Mouse (Mus musculus) MEL (cell line): ENCODE measurements around the gene Gfra4. TPM values are rescaled to one million over a fixed set of nuclear protein-coding genes. Genes with fewer than 3 reads are reported as not detected.

Source experiments
- DNase-seq: peaks from one replicate; pipeline ENCODE4 v3.0.0; 2011; ENCODE audit warnings: low read depth, low spot score
- H3K27ac ChIP-seq: 2 replicates; pipeline ENCODE4 v1.5.1; 2012; ENCODE audit warnings: low read depth, mild to moderate bottlenecking, control low read depth, low read length, moderate library complexity; ENCODE audit not compliant: control insufficient read depth
- H3K27me3 ChIP-seq, 2 experiments: fragments of 150-350 bp in 1 of 2; sonication (generic) in 1 of 2; 2 replicates each; pipeline ENCODE4 v1.6.1; 2012; ENCODE audit warnings: low read length in 2 of 2, mild to moderate bottlenecking in 2 of 2, improper control_type of control experiment in 1 of 2, moderate library complexity in 1 of 2; ENCODE audit not compliant: insufficient read depth in 2 of 2, control insufficient read depth in 1 of 2
- H3K36me3 ChIP-seq, 2 experiments: 2 replicates each; pipeline ENCODE4 v1.6.1; 2012 to 2014; ENCODE audit warnings: low read length in 2 of 2, improper control_type of control experiment in 1 of 2, inconsistent platforms in 1 of 2, mild to moderate bottlenecking in 1 of 2; ENCODE audit not compliant: insufficient read depth in 2 of 2, control insufficient read depth in 1 of 2
- H3K4me1 ChIP-seq, 2 experiments: fragments of 150-350 bp in 1 of 2; sonication (generic) in 1 of 2; 2 replicates each; pipeline ENCODE4 v1.6.1; 2012; ENCODE audit warnings: low read length in 2 of 2, improper control_type of control experiment in 1 of 2, mild to moderate bottlenecking in 1 of 2; ENCODE audit not compliant: insufficient read depth in 2 of 2, control insufficient read depth in 1 of 2
- H3K4me3 ChIP-seq, 2 experiments: fragments of 150-350 bp in 1 of 2; sonication (generic) in 1 of 2; 2 replicates each; pipeline ENCODE4 v1.5.1; 2012; ENCODE audit warnings: low read depth in 2 of 2, low read length in 2 of 2, mild to moderate bottlenecking in 2 of 2, moderate library complexity in 2 of 2, control low read depth in 1 of 2, improper control_type of control experiment in 1 of 2; ENCODE audit not compliant: control insufficient read depth in 1 of 2, insufficient read depth in 1 of 2
- H3K79me2 ChIP-seq: 2 replicates; pipeline ENCODE4 v1.6.1; 2012; ENCODE audit warnings: mild to moderate bottlenecking, low read length, moderate library complexity; ENCODE audit not compliant: control insufficient read depth, poor library complexity, insufficient read depth
- H3K9ac ChIP-seq: 2 replicates; pipeline ENCODE4 v1.6.1; 2012; ENCODE audit warnings: low read depth, mild to moderate bottlenecking, control low read depth, low read length, moderate library complexity; ENCODE audit not compliant: control insufficient read depth, poor library complexity, severe bottlenecking
- H3K9me3 ChIP-seq: fragments of 150-350 bp; sonication (generic); replicated peaks from 2 replicates; pipeline ENCODE4 v1.6.1; 2012; ENCODE audit warnings: mild to moderate bottlenecking, low read length, improper control_type of control experiment, moderate library complexity; ENCODE audit not compliant: insufficient read depth
- CHD1 ChIP-seq: IDR thresholded peaks from 2 replicates; pipeline ENCODE4 v1.6.1; 2012; ENCODE audit warnings: low read depth, mild to moderate bottlenecking, inconsistent platforms, low read length, improper control_type of control experiment
- CTCF ChIP-seq, 3 experiments: IDR thresholded peaks in 2 of 3; conservative IDR thresholded peaks in 1 of 3; 2 replicates each; pipeline ENCODE4 v1.5.1; 2011 to 2012; ENCODE audit warnings: low read length in 3 of 3, low read depth in 2 of 3, mild to moderate bottlenecking in 2 of 3, improper control_type of control experiment in 1 of 3, inconsistent platforms in 1 of 3, mixed read lengths in 1 of 3, moderate library complexity in 1 of 3; ENCODE audit not compliant: control insufficient read depth in 1 of 3, insufficient read depth in 1 of 3, poor library complexity in 1 of 3, severe bottlenecking in 1 of 3
- ELF1 ChIP-seq: IDR thresholded peaks from 2 replicates; pipeline ENCODE4 v1.6.1; 2014; ENCODE audit warnings: low read depth, mild to moderate bottlenecking, inconsistent platforms, low read length, improper control_type of control experiment, moderate library complexity
- ETS1 ChIP-seq: IDR thresholded peaks from 2 replicates; pipeline ENCODE4 v1.6.1; 2012; ENCODE audit warnings: low read depth, mild to moderate bottlenecking, inconsistent platforms, low read length, improper control_type of control experiment, moderate library complexity
- GABPA ChIP-seq: IDR thresholded peaks from 2 replicates; pipeline ENCODE4 v1.6.1; 2012; ENCODE audit warnings: low read depth, mild to moderate bottlenecking, inconsistent platforms, low read length, improper control_type of control experiment, moderate library complexity
- HCFC1 ChIP-seq: IDR thresholded peaks from 2 replicates; pipeline ENCODE4 v1.6.1; 2012; ENCODE audit warnings: low read depth, mild to moderate bottlenecking, inconsistent platforms, low read length, improper control_type of control experiment, moderate library complexity
- MAX ChIP-seq: IDR thresholded peaks from 2 replicates; pipeline ENCODE4 v1.6.1; 2011; ENCODE audit warnings: low read length, improper control_type of control experiment
- MXI1 ChIP-seq: IDR thresholded peaks from 2 replicates; pipeline ENCODE4 v1.6.1; 2011; ENCODE audit warnings: mild to moderate bottlenecking, low read depth, low read length, improper control_type of control experiment
- MYC ChIP-seq: IDR thresholded peaks from 2 replicates; pipeline ENCODE4 v1.6.1; 2011; ENCODE audit warnings: low read depth, mild to moderate bottlenecking, low read length, improper control_type of control experiment, moderate library complexity
- NELFE ChIP-seq: IDR thresholded peaks from 2 replicates; pipeline ENCODE4 v1.6.1; 2011; ENCODE audit warnings: low read depth, low read length, improper control_type of control experiment
- NRF1 ChIP-seq: IDR thresholded peaks from 2 replicates; pipeline ENCODE4 v1.6.1; 2014; ENCODE audit warnings: low read depth, mild to moderate bottlenecking, inconsistent platforms, low read length, improper control_type of control experiment, moderate library complexity; ENCODE audit not compliant: poor library complexity, insufficient read depth, severe bottlenecking
- POLR2AphosphoS2 ChIP-seq: IDR thresholded peaks from 2 replicates; pipeline ENCODE4 v1.6.1; 2011; ENCODE audit warnings: low read length, improper control_type of control experiment
- POLR2AphosphoS5 ChIP-seq: IDR thresholded peaks from 2 replicates; pipeline ENCODE4 v1.6.1; 2012; ENCODE audit warnings: low read depth, borderline replicate concordance, mild to moderate bottlenecking, inconsistent platforms, low read length, moderate library complexity, mixed read lengths
- TAL1 ChIP-seq: IDR thresholded peaks from 2 replicates; pipeline ENCODE4 v1.6.1; 2012; ENCODE audit warnings: mild to moderate bottlenecking, inconsistent platforms, low read length, moderate library complexity, mixed read lengths
- TCF12 ChIP-seq: IDR thresholded peaks from 2 replicates; pipeline ENCODE4 v1.6.1; 2014; ENCODE audit warnings: low read depth, mild to moderate bottlenecking, inconsistent platforms, low read length, improper control_type of control experiment, moderate library complexity
- ZC3H11A ChIP-seq: IDR thresholded peaks from 2 replicates; pipeline ENCODE4 v1.6.1; 2012; ENCODE audit warnings: low read depth, mild to moderate bottlenecking, inconsistent platforms, low read length, improper control_type of control experiment
- polyA plus RNA-seq, 2 experiments: library from polyadenylated mRNA; stranded (reverse) in 1 of 2; unstranded in 1 of 2; fragments of >175 nt in 1 of 2; fragments of >200 nt in 1 of 2; gene quantifications; 2 replicates each; pipeline versions ENCODE4 v1.2.1 to v1.2.4; 2012; ENCODE audit warnings: low replicate concordance in 2 of 2, low read depth in 1 of 2; ENCODE audit not compliant: insufficient read length in 2 of 2, insufficient read depth in 1 of 2, missing spikeins in 1 of 2
- total RNA-seq: library from RNA; depleted of rRNA; stranded (reverse); fragments of 300-350 nt; gene quantifications from 2 replicates; pipeline ENCODE4 v1.2.3, GENCODE M21; 2012

Gfra4 gene
- total and polyA plus RNA-seq, 3 experiments = not detected

DNA sequence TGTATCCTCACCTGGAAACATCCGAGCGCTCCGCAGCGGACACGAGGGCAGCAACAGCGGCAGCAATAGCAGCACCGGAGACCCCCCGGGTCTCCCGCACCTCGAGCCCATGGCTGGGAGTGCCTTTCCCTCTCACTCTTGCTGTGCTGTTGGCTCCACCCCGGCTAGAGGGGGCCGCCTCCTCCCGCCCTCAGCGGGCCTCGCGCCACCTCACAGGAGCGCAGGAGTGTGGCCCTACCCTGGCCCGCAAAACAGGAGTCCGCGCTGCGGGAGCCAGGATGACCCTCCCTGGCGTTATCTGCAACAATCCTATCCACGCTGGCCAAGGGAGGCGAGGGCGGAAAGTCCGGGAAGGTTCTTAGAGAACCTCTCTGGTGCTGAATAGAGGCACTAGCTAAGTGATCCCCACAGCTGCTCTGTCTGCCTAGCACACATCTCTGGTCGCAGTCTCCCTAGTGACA, 20.5 kb upstream of the Gfra4 start, which contains the start of gene Adam33:
Adam33 (minus strand) TSS at position 411 of the 461 bp plus-strand sequence.
- no peak within 1 kb of the TSS for H3K9ac ChIP-seq
- H3K9me3 ChIP-seq = no peaks in the 10 kb centered on the region
- DNase-seq = no peak
- TF ChIP-seq CHD1 (no peak), CTCF (IDR thresholded peaks at IDR 0.05 in 2 of 3, conservative IDR thresholded peaks at IDR 0.05 in 1 of 3; ENCODE audit: control insufficient read depth in 1 of 3, insufficient read depth in 1 of 3, low read depth in 2 of 3, low read length in 3 of 3, poor library complexity in 1 of 3, severe bottlenecking in 1 of 3) (no peak), POLR2AphosphoS5 (no peak)
- H3K27me3 ChIP-seq = peaks cover 1 to 3% of the 10 kb centered on the region in 2 experiments; a peak in 2 of 4 replicates
- no peak within 1 kb of the TSS for H3K4me3 ChIP-seq
- no peaks in the 10 kb centered on the region for H3K36me3 ChIP-seq
- H3K79me2 ChIP-seq = no peaks in the 10 kb centered on the region
- no peak within 1 kb of the TSS for H3K27ac ChIP-seq
- no peaks in the 10 kb centered on the region for H3K4me1 ChIP-seq

DNA sequence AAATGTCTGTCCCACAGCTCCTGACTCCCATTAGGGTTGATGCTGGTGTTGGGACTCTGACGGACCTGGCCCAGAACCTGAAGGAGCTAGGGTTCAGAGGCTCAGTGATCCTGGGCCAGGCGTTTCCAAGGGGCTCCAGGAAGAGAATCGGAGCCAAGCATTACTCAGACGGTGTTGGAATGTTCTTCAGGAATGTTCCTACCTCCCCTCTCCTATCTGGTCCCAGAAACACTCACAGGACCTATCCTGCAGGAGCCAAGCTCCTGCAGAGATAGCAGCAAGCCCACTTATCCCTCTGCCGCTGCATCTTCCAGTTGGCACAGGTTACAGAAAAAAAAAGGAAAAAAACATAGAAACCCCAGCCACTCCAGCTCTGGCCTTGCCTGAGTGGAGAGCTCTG, 18.7 kb upstream of the Gfra4 start:
- Histone ChIP-seq H3K27ac (no peak overlapping the region), H3K27me3 (peaks cover 0 to 3% of the 10 kb centered on the region in 2 experiments; a peak in 2 of 4 replicates), H3K9me3 (no peaks in the 10 kb centered on the region)
- TF ChIP-seq HCFC1 (no peak), ETS1 (no peak), ZC3H11A (no peak)
- TF ChIP-seq, all 39 proteins: peak for 0
- no peak for DNase-seq
- no peaks in the 10 kb centered on the region for H3K79me2 ChIP-seq
- no peak overlapping the region for H3K9ac ChIP-seq
- no peak overlapping the region for H3K4me3 ChIP-seq
- no peaks in the 10 kb centered on the region for H3K4me1 ChIP-seq
- no peaks in the 10 kb centered on the region for H3K36me3 ChIP-seq

DNA sequence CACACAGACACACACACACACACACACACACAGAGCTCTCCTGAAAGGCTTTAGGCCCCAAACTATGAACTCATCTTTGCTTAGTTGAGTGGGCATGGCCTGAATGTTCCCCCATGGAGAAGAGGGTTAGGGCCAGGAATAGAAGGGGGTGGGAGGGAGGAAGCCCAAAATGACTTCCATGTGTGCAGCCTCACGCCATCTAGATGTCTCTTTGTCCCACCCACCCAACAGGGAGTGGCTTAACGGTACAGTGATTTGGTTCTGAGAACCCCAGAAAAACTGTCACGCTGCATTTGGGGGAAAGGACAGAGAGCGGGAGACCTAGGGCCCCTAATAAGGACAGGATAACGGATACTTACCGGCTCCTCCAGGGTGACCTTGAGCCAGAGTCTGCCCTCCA, 17.9 kb upstream of the Gfra4 start:
- H3K9ac ChIP-seq = no peak overlapping the region
- no peak overlapping the region for H3K27ac ChIP-seq
- peaks cover 0 to 3% of the 10 kb centered on the region in 2 experiments; a peak in 2 of 4 replicates for H3K27me3 ChIP-seq

DNA sequence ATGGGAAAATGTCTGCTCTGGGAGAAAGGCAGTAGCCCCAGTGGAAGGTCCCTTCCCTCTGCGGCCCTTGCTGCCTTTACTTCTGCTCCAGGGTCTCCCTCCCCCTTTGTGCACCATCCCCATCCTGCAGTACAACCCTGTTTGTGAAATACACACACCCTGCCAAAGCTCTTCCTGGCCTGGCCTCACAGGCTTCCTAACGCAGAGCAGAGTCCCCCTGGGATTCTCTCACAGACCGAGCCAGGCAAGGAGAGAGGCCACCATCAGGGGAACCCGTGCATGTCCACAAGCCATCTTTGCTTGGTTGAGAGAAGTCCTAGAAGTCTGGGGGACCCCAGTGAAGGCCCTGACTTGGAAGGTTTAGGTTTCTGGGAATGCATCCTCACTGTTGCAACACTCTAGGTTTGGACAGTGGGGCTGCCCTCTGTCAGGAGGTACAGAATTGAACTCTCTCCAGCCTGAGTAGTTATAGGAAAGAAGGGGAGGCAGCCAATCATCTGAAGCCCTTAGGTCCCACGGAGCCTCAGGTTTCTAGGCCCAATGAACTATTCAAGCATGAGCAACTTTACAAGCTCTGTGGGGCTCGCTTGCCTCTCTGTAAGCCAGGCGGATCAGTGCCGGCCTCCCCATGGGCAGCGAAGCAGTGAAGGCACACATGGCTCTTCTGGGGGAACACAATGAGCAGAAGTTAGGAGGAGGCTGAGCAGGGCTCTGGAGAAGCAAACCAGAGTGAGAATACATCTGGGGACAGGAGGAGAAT, 17.1 kb upstream of the Gfra4 start:
- Histone ChIP-seq H3K27me3 (peaks cover 0 to 3% of the 10 kb centered on the region in 2 experiments; a peak in 2 of 4 replicates), H3K4me3 (no peak overlapping the region), H3K4me1 (peaks cover 0 to 2% of the 10 kb centered on the region in 2 experiments; a peak in 1 of 4 replicates), H3K27ac (no peak overlapping the region), H3K9ac (no peak overlapping the region), H3K79me2 (no peaks in the 10 kb centered on the region), H3K36me3 (no peaks in the 10 kb centered on the region), H3K9me3 (no peaks in the 10 kb centered on the region)
- no peak for DNase-seq
- no peak for TF ChIP-seq MXI1
- no peak for TF ChIP-seq TCF12
- TF ChIP-seq NRF1 = no peak
- TF ChIP-seq NELFE = no peak
- no peak for TF ChIP-seq ELF1
- no peak for TF ChIP-seq POLR2AphosphoS2
- no peak for TF ChIP-seq MAX
- TF ChIP-seq GABPA = no peak
- no peak for TF ChIP-seq MYC
- TF ChIP-seq TAL1 = no peak

More for the DNA sequence above, 17.9 kb upstream of the Gfra4 start:
- Histone ChIP-seq H3K4me1 (no peaks in the 10 kb centered on the region), H3K36me3 (no peaks in the 10 kb centered on the region), H3K79me2 (no peaks in the 10 kb centered on the region), H3K4me3 (no peak overlapping the region), H3K9me3 (no peaks in the 10 kb centered on the region)
- DNase-seq = no peak
- no peak for TF ChIP-seq ZC3H11A
